Mouse (Mus musculus) lung, embryonic 14.5 days (tissue): Measurements from ENCODE around the gene Gnaq. TPM values are rescaled to one million over a fixed set of nuclear protein-coding genes. Genes with fewer than 3 reads are reported as not detected.
A peak's percentile ranks its signal among the peaks of the same experiment; 100 is the strongest.

ENCODE experiments used
- ATAC-seq: fragments of 200-750 bp; cut with Nextera tagmentation; 2 replicates; pipeline ENCODE4 v1.8.0; 2017; ENCODE audit warnings: mild to moderate bottlenecking, moderate TSS enrichment, moderate library complexity; ENCODE audit not compliant: insufficient read depth
- DNase-seq: peaks from one replicate; pipeline ENCODE4 v3.0.0-alpha.2; 2015
- H3K27ac ChIP-seq: fragments of 300-500 bp; sonication (generic); 2 replicates; pipeline ENCODE4 v1.5.1; 2014; ENCODE audit warnings: low read depth, mild to moderate bottlenecking, moderate library complexity
- H3K27me3 ChIP-seq: fragments of 300-500 bp; sonication (generic); 2 replicates; pipeline ENCODE4 v1.6.1; 2014; ENCODE audit warnings: low read length, control low read depth; ENCODE audit not compliant: insufficient read depth
- H3K36me3 ChIP-seq: fragments of 300-500 bp; sonication (generic); 2 replicates; pipeline ENCODE4 v1.6.1; 2014; ENCODE audit warnings: control low read depth; ENCODE audit not compliant: insufficient read depth
- H3K4me1 ChIP-seq: fragments of 300-500 bp; sonication (generic); 2 replicates; pipeline ENCODE4 v1.6.1; 2014; ENCODE audit warnings: antibody characterized with exemption, control low read depth; ENCODE audit not compliant: insufficient read depth
- H3K4me2 ChIP-seq: fragments of 300-500 bp; sonication (generic); 2 replicates; pipeline ENCODE4 v1.6.1; 2014; ENCODE audit warnings: mild to moderate bottlenecking
- H3K4me3 ChIP-seq: fragments of 300-500 bp; sonication (generic); 2 replicates; pipeline ENCODE4 v1.5.1; 2014; ENCODE audit warnings: low read depth, low read length
- H3K9ac ChIP-seq: fragments of 300-500 bp; sonication (generic); 2 replicates; pipeline ENCODE4 v1.6.1; 2014
- H3K9me3 ChIP-seq: fragments of 300-500 bp; sonication (generic); 2 replicates; pipeline ENCODE4 v1.6.1; 2016; ENCODE audit warnings: low read depth, low read length, control low read depth
- CTCF ChIP-seq: IDR thresholded peaks from 2 replicates; pipeline ENCODE4 v1.5.1; 2016; ENCODE audit warnings: antibody characterized with exemption, low read depth
- WGBS: fragments of 180-500 bp; shearing (Covaris S2); extraction: QIAGEN DNeasy Blood & Tissue Kit; methylation state at CpG from one replicate; pipeline ENCODE4 v1.1.7; 2014; 5-methylcytosine and 5-hydroxymethylcytosine counted together
- microRNA-seq: library from miRNA; unstranded; fragments of <30 nt; microRNA quantifications from one replicate; pipeline ENCODE4, GENCODE M21; 2016; ENCODE audit warnings: borderline number of aligned reads
- polyA plus RNA-seq: library from polyadenylated mRNA; unstranded; fragments of >200 nt; fragmentation: Nextera tagmentation; extraction: Ambion mirVana; gene quantifications from 2 replicates; pipeline ENCODE4 v1.2.1, GENCODE M21; 2014

Gnaq gene
- polyA plus RNA-seq, 1 experiment from 2014 or later: 15.9 TPM

DNA sequence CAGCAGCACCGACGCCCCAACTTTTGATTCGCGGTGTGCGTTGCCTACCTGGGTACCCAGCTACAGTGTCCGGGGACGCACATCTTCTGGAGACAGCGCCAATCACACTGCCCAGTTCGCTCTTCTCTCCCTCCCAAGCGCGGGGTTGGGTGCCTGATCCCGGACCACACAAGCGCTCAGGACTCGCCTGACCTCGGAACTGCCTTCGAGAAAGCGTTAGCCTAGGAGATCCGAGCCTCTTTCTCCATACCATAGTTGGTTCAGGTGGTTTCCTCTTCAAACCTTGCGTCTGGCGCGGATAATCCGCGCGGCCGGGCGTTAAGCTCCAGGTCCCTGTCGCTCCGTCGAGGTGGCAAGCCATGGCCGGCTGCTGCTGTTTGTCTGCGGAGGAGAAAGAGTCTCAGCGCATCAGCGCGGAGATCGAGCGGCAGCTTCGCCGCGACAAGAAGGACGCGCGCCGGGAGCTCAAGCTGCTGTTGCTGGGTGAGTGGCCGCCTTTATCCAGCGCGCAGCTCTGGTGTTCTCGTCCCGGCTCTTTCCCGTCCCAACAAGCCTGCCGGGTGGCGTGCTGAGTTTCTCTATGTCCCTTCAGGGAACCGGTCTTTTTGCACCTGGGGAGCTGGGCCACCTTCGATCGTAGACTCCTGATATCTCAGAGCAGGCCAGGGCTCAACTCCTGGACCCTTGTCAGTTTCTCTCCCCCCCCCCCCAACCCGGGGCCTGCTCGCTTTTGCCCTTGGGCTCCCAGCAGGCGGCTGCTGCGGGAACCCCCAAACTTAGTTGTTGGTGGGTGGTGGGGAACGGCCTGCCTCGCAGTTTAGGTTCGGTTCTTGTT is 303.9 kb downstream of the Gnaq start:
- Histone ChIP-seq H3K4me1 (peaks cover 35% of the 10 kb centered on the region), H3K9ac (peak overlapping the region; percentile 51), H3K4me2 (peak overlapping the region; percentile 86), H3K27me3 (peaks cover 10% of the 10 kb centered on the region), H3K9me3 (no peaks in the 10 kb centered on the region), H3K4me3 (peak overlapping the region; percentile 42), H3K36me3 (no peaks in the 10 kb centered on the region), H3K27ac (peak overlapping the region; percentile 8; the same call in 1 of the 2 replicates)
- no peak for TF ChIP-seq CTCF
- ATAC-seq (peak; percentile 2; the same call in 1 of the 2 replicates), DNase-seq (peak; percentile 69)
- WGBS: 3% methylated on average over 61 of the region's 61 CpGs

Small RNA genes within 50 kb of the gene (microRNA-seq; reads per million reads assigned to microRNA genes)
- not detected for gene Mir496b

Other genes starting within 250 kb of the Gnaq start
- 209 and 227 TPM in 2 replicates for gene Psat1, start 185.5 kb upstream of the Gnaq start, polyA plus RNA-seq
- gene Cep78, start 147.8 kb upstream of the Gnaq start, polyA plus RNA-seq: 35.2 and 36.1 TPM in 2 replicates